ENCODE assay signal across 8 mouse cellular contexts in genomic region chr19:36834532-36835431, GRCm38 (mm10). TPM values are rescaled to one million over a fixed set of nuclear protein-coding genes. Genes with fewer than 3 reads are reported as not detected.
A peak's percentile ranks its signal among the peaks of the same experiment; 100 is the strongest.
DNase-seq lines count a peak whose midpoint lies in the region; ATAC-seq and TF ChIP-seq lines count a peak whose summit lies in the region.

No protein-coding gene starts in this region.

- peaks cover 13% of the 10 kb centered on the region for H3K36me3 ChIP-seq in forebrain, embryonic 13.5 days (ENCODE audit: poor library complexity, severe bottlenecking)
- H3K36me3 ChIP-seq in hindbrain, postnatal 0 days (ENCODE audit: insufficient read depth, low read length): no peaks in the 10 kb centered on the region
- peaks cover 11% of the 10 kb centered on the region; the same call in 1 of the 2 replicates for H3K36me3 ChIP-seq in liver, embryonic 13.5 days

- H3K4me3 ChIP-seq in forebrain, embryonic 13.5 days: peak overlapping the region; percentile 88
- H3K4me3 ChIP-seq in hindbrain, postnatal 0 days (ENCODE audit: low read length): peak overlapping the region; percentile 68
- H3K4me3 ChIP-seq in liver, embryonic 13.5 days (replicated peaks): peak overlapping the region; percentile 96

- no peak for TF ChIP-seq CTCF in hindbrain, postnatal 0 days (IDR thresholded peaks at IDR 0.05; ENCODE audit: low read depth)

- DNase-seq in cerebellum, adult 9-10 months: peak; percentile 31
- DNase-seq in cerebellum, adult 8-10 months: no peak
- DNase-seq in adrenal gland, postnatal 25 days: peak; percentile 43
- peak; percentile 58 for DNase-seq in hindbrain, postnatal 0 days (ENCODE audit: low spot score)
- DNase-seq in liver, embryonic 13.5 days: peak; percentile 53
- peak; percentile 73 for DNase-seq in neural tube, embryonic 10.5 days (ENCODE audit: extremely low spot score, low spot score)
- DNase-seq in thymus, postnatal 0 days (ENCODE audit: low spot score): peak; percentile 57

- peak; percentile 61 for ATAC-seq in forebrain, embryonic 13.5 days
- ATAC-seq in hindbrain, postnatal 0 days: peak; percentile 33
- ATAC-seq in liver, embryonic 13.5 days (ENCODE audit: low read depth): peak; percentile 71

- H3K9me3 ChIP-seq in forebrain, embryonic 13.5 days (replicated peaks): no peaks in the 10 kb centered on the region
- H3K9me3 ChIP-seq in hindbrain, postnatal 0 days (ENCODE audit: low read length): no peaks in the 10 kb centered on the region
- no peaks in the 10 kb centered on the region for H3K9me3 ChIP-seq in liver, embryonic 13.5 days (replicated peaks)

- no peaks in the 10 kb centered on the region for H3K27me3 ChIP-seq in forebrain, embryonic 13.5 days
- H3K27me3 ChIP-seq in hindbrain, postnatal 0 days (ENCODE audit: insufficient read depth, low read length): no peaks in the 10 kb centered on the region
- no peaks in the 10 kb centered on the region for H3K27me3 ChIP-seq in liver, embryonic 13.5 days

- peak overlapping the region; percentile 88 for H3K4me2 ChIP-seq in forebrain, embryonic 13.5 days
- H3K4me2 ChIP-seq in hindbrain, postnatal 0 days (ENCODE audit: low read depth, low read length): peak overlapping the region; percentile 88
- H3K4me2 ChIP-seq in liver, embryonic 13.5 days: peak overlapping the region; percentile 84

- peak overlapping the region; percentile 93 for H3K9ac ChIP-seq in forebrain, embryonic 13.5 days
- peak overlapping the region; percentile 98 for H3K9ac ChIP-seq in hindbrain, postnatal 0 days (replicated peaks; ENCODE audit: low read length)
- H3K9ac ChIP-seq in liver, embryonic 13.5 days: peak overlapping the region; percentile 98

- under 1% methylated on average over 34 of the region's 62 CpGs for WGBS in forebrain, embryonic 13.5 days
- under 1% methylated on average over 42 of the region's 62 CpGs for WGBS in hindbrain, postnatal 0 days
- under 1% methylated on average over 53 of the region's 62 CpGs for WGBS in liver, embryonic 13.5 days (ENCODE audit: insufficient replicate concordance)

- H3K4me1 ChIP-seq in forebrain, embryonic 13.5 days: peaks cover 25% of the 10 kb centered on the region
- H3K4me1 ChIP-seq in hindbrain, postnatal 0 days (ENCODE audit: insufficient read depth, low read length): peaks cover 13% of the 10 kb centered on the region
- peaks cover 42% of the 10 kb centered on the region for H3K4me1 ChIP-seq in liver, embryonic 13.5 days (replicated peaks)

- peak overlapping the region; percentile 89 for H3K27ac ChIP-seq in forebrain, embryonic 13.5 days
- peak overlapping the region; percentile 97 for H3K27ac ChIP-seq in hindbrain, postnatal 0 days
- H3K27ac ChIP-seq in liver, embryonic 13.5 days: peak overlapping the region; percentile 92

RNA-seq across cellular contexts. Expression of gene Tnks2, which starts 0.8 kb away (rescaled TPM):
- total RNA-seq in adrenal gland, postnatal 25 days (2021): 109 and 135 TPM in 2 replicates
- 41.5 and 41.9 TPM in 2 replicates for polyA plus RNA-seq in forebrain, embryonic 13.5 days (2015; fragmentation: Nextera tagmentation; extraction: Ambion mirVana)
- total RNA-seq in hindbrain, postnatal 0 days (2014; rRNA removed): 128 and 138 TPM in 2 replicates
- polyA plus RNA-seq in hindbrain, postnatal 0 days (2015; fragmentation: Nextera tagmentation; extraction: Ambion mirVana): 26.1 and 28.7 TPM in 2 replicates
- polyA plus RNA-seq in liver, embryonic 13.5 days (2015; fragmentation: Nextera tagmentation; extraction: Ambion mirVana): 14.5 and 16.3 TPM in 2 replicates
- polyA plus RNA-seq in thymus, postnatal 0 days (2015; fragmentation: Nextera tagmentation; extraction: Ambion mirVana): 32.4 and 37.2 TPM in 2 replicates
